Mouse (Mus musculus): ENCODE measurements around the gene Myo1e. TPM values are rescaled to one million over a fixed set of nuclear protein-coding genes. Genes with fewer than 3 reads are reported as not detected.

Gene Myo1e
- polyA plus RNA-seq, 1 experiment: 9.4 TPM

- TF ChIP-seq CTCF (IDR thresholded peaks at IDR 0.05; ENCODE audit: extremely low read depth, insufficient read depth, low read length) (no peak), POLR2A (IDR thresholded peaks at IDR 0.05; ENCODE audit: extremely low read depth, insufficient read depth, low read length) (no peak)
- Histone ChIP-seq H3K27ac (ENCODE audit: insufficient read depth, low read length) (no peak overlapping the region), H3K4me1 (ENCODE audit: control insufficient read depth, insufficient read depth, low read length) (no peaks in the 10 kb centered on the region), H3K4me3 (ENCODE audit: insufficient read depth, low read length) (no peak overlapping the region)
Measured at GRCm38 (mm10) chr9:70296916-70297315, 89.8 kb downstream of the Myo1e start.

- Histone ChIP-seq H3K4me1 (ENCODE audit: control insufficient read depth, insufficient read depth, low read length) (no peaks in the 10 kb centered on the region), H3K27ac (ENCODE audit: insufficient read depth, low read length) (no peak overlapping the region), H3K4me3 (ENCODE audit: insufficient read depth, low read length) (no peak overlapping the region)
- TF ChIP-seq POLR2A (IDR thresholded peaks at IDR 0.05; ENCODE audit: extremely low read depth, insufficient read depth, low read length): no peak
- TF ChIP-seq CTCF (IDR thresholded peaks at IDR 0.05; ENCODE audit: extremely low read depth, insufficient read depth, low read length): no peak
Measured at GRCm38 (mm10) chr9:70298221-70298620, 91.1 kb downstream of the Myo1e start.

GRCm38 (mm10) chr9:70300705-70301104 lies 93.6 kb downstream of the Myo1e start:
- TF ChIP-seq CTCF (IDR thresholded peaks at IDR 0.05; ENCODE audit: extremely low read depth, insufficient read depth, low read length) (no peak), POLR2A (IDR thresholded peaks at IDR 0.05; ENCODE audit: extremely low read depth, insufficient read depth, low read length) (no peak)
- no peaks in the 10 kb centered on the region for H3K4me1 ChIP-seq (ENCODE audit: control insufficient read depth, insufficient read depth, low read length)
- no peak overlapping the region for H3K4me3 ChIP-seq (ENCODE audit: insufficient read depth, low read length)
- no peak overlapping the region for H3K27ac ChIP-seq (ENCODE audit: insufficient read depth, low read length)

GRCm38 (mm10) chr9:70301598-70301997 lies 94.4 kb downstream of the Myo1e start:
- Histone ChIP-seq H3K27ac (ENCODE audit: insufficient read depth, low read length) (no peak overlapping the region), H3K4me3 (ENCODE audit: insufficient read depth, low read length) (no peak overlapping the region), H3K4me1 (ENCODE audit: control insufficient read depth, insufficient read depth, low read length) (no peaks in the 10 kb centered on the region)
- TF ChIP-seq CTCF (IDR thresholded peaks at IDR 0.05; ENCODE audit: extremely low read depth, insufficient read depth, low read length) (no peak), POLR2A (IDR thresholded peaks at IDR 0.05; ENCODE audit: extremely low read depth, insufficient read depth, low read length) (no peak)

DNA sequence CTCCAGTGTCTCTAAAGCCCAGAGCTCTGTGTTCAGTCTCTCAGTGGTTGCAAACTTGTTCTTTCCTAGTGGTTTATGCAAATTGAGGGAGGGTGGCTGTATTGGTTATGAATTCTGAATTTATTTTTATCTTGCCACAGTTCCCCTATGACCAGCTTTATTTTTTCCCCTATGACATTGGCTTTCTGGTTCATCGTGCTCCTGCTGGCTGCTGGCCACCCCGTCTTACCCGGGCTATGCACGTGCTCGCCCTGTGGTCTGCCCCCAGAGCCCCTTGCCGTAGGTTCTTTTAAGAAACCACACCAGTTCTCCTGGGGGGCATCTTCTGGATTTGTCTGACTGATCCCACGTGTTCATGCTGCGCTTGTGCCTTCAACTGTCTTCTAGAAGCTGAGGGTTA lies 97.8 kb downstream of the Myo1e start:
- no peak overlapping the region for H3K27ac ChIP-seq (ENCODE audit: insufficient read depth, low read length)
- H3K4me1 ChIP-seq (ENCODE audit: control insufficient read depth, insufficient read depth, low read length): no peaks in the 10 kb centered on the region
- H3K4me3 ChIP-seq (ENCODE audit: insufficient read depth, low read length): no peak overlapping the region
- TF ChIP-seq POLR2A (IDR thresholded peaks at IDR 0.05; ENCODE audit: extremely low read depth, insufficient read depth, low read length): no peak
- no peak for TF ChIP-seq CTCF (IDR thresholded peaks at IDR 0.05; ENCODE audit: extremely low read depth, insufficient read depth, low read length)

DNA sequence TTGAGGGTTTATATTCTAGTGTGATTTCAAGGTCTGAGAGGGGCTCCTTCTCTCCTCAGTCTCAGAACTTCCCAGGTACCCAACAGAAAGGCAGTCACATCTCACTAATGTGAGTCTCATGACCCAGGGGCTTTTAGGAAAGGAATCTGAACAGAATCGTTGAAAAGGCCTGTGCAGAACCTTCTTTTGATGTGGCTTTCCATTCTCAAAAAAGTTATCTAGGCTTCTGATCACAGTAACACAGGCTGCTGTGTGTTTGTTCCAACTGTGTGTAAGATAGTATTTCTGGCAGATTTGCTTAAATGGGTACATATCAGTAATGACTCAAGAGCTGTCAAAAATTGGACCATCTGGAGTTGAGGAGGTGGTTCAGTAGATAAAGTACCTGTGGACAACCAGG lies 102.9 kb downstream of the Myo1e start:
- H3K27ac ChIP-seq (ENCODE audit: insufficient read depth, low read length): no peak overlapping the region
- TF ChIP-seq CTCF (IDR thresholded peaks at IDR 0.05; ENCODE audit: extremely low read depth, insufficient read depth, low read length): no peak
- TF ChIP-seq POLR2A (IDR thresholded peaks at IDR 0.05; ENCODE audit: extremely low read depth, insufficient read depth, low read length): no peak

DNA sequence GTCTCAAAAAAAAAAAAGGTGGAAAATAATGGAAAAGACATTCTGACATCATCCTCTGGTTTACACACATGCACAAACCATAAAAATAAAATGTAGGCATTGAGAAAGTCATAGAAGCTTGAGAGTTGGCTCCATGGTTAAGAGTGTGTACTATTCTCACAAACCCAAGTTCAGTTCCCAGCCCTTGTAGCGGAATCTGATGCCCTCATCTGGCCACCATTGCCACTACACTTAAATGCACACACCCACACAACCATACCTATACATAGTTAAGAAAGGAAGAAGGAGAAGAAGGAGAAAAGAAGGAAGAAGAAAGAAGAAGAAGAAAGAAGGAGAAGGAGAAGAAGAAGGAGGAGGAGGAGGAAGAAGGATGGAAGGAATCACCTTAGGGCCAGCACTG lies 106.9 kb downstream of the Myo1e start:
- no peak overlapping the region for H3K27ac ChIP-seq (ENCODE audit: insufficient read depth, low read length)
- peak; percentile 43; the same call in 1 of the 2 replicates for TF ChIP-seq CTCF (IDR thresholded peaks at IDR 0.05; ENCODE audit: extremely low read depth, insufficient read depth, low read length)
- TF ChIP-seq POLR2A (IDR thresholded peaks at IDR 0.05; ENCODE audit: extremely low read depth, insufficient read depth, low read length): no peak
- peaks cover 2% of the 10 kb centered on the region; the same call in 1 of the 2 replicates for H3K4me1 ChIP-seq (ENCODE audit: control insufficient read depth, insufficient read depth, low read length)
- no peak overlapping the region for H3K4me3 ChIP-seq (ENCODE audit: insufficient read depth, low read length)

More for the DNA sequence above, 102.9 kb downstream of the Myo1e start:
- H3K4me1 ChIP-seq (ENCODE audit: control insufficient read depth, insufficient read depth, low read length): no peaks in the 10 kb centered on the region; the same call in 1 of the 2 replicates
- H3K4me3 ChIP-seq (ENCODE audit: insufficient read depth, low read length): no peak overlapping the region

- H3K4me3 ChIP-seq (ENCODE audit: insufficient read depth, low read length): no peak overlapping the region
- H3K4me1 ChIP-seq (ENCODE audit: control insufficient read depth, insufficient read depth, low read length): peaks cover 2% of the 10 kb centered on the region; the same call in 1 of the 2 replicates
- no peak for TF ChIP-seq POLR2A (IDR thresholded peaks at IDR 0.05; ENCODE audit: extremely low read depth, insufficient read depth, low read length)
- TF ChIP-seq CTCF (IDR thresholded peaks at IDR 0.05; ENCODE audit: extremely low read depth, insufficient read depth, low read length): no peak
- 0 out of 2 replicates have a peak overlapping the region, but pooled peaks have one; percentile 81 for H3K27ac ChIP-seq (ENCODE audit: insufficient read depth, low read length)
Measured at GRCm38 (mm10) chr9:70315130-70315529, 108.0 kb downstream of the Myo1e start.

DNA sequence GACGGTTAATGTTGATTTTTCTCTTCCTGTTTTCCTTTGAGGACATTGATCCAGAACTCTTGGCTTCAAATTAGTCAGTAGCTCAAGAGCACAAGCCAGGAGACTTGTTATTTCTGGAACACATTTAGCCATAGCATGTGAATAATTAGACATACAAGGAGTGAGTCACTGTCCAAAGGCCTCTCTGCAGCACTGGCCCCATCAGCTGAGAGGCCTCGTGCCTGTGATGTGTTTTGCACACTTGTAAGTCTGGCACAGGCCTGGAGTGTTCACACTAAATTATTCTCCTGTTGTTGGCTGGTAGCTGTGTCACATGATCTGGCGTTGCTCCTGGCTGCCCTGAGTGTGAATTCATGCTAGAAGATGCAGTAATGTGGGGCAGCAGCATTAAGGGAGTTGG lies 111.5 kb downstream of the Myo1e start:
- no peak for TF ChIP-seq CTCF (IDR thresholded peaks at IDR 0.05; ENCODE audit: extremely low read depth, insufficient read depth, low read length)
- TF ChIP-seq POLR2A (IDR thresholded peaks at IDR 0.05; ENCODE audit: extremely low read depth, insufficient read depth, low read length): no peak

DNA sequence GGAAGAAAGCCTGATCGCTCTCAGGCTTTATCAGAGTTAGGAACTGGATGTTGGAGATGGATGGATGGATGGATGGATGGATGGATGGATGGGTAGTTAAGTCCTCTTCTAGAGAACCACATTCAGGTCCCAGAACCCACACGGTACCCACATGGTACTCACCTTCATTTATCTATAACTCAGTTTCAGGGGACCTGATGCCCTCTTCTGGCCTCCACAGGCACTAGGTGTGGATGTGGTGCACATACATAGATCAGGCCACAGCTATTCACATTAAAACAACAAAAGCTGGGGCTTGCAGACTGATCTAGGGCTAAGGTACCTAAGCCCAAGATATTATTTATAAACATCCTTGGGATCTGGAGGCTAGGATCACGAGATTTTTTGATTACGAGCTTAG lies 117.2 kb downstream of the Myo1e start:
- no peak overlapping the region for H3K27ac ChIP-seq (ENCODE audit: insufficient read depth, low read length)
- TF ChIP-seq POLR2A (IDR thresholded peaks at IDR 0.05; ENCODE audit: extremely low read depth, insufficient read depth, low read length): no peak
- TF ChIP-seq CTCF (IDR thresholded peaks at IDR 0.05; ENCODE audit: extremely low read depth, insufficient read depth, low read length): no peak

More for the DNA sequence above, 111.5 kb downstream of the Myo1e start:
- no peak overlapping the region for H3K27ac ChIP-seq (ENCODE audit: insufficient read depth, low read length)
- H3K4me3 ChIP-seq (ENCODE audit: insufficient read depth, low read length): no peak overlapping the region
- peaks cover 2% of the 10 kb centered on the region; the same call in 1 of the 2 replicates for H3K4me1 ChIP-seq (ENCODE audit: control insufficient read depth, insufficient read depth, low read length)

More for the DNA sequence above, 117.2 kb downstream of the Myo1e start:
- Histone ChIP-seq H3K4me3 (ENCODE audit: insufficient read depth, low read length) (no peak overlapping the region), H3K4me1 (ENCODE audit: control insufficient read depth, insufficient read depth, low read length) (no peaks in the 10 kb centered on the region; the same call in 1 of the 2 replicates)
